Mouse (Mus musculus): ENCODE results near the gene Syce3. TPM values are rescaled to one million over a fixed set of nuclear protein-coding genes. Genes with fewer than 3 reads are reported as not detected.

The Syce3 gene
- polyA plus RNA-seq, 1 experiment from 2014 or later, result not detected

- Histone ChIP-seq H3K27me3 (ENCODE audit: control insufficient read depth, insufficient read depth, low read depth, low read length) (peaks cover 35% of the 10 kb centered on the region), H3K36me3 (ENCODE audit: control insufficient read depth, insufficient read depth, low read length) (no peaks in the 10 kb centered on the region), H3K4me1 (ENCODE audit: control insufficient read depth, insufficient read depth, low read length) (peaks cover 24% of the 10 kb centered on the region), H3K27ac (ENCODE audit: low read length) (no peak overlapping the region), H3K4me2 (ENCODE audit: low read length) (no peak overlapping the region), H3K4me3 (ENCODE audit: low read depth, low read length) (no peak overlapping the region), H3K9me3 (replicated peaks; ENCODE audit: control insufficient read depth, low read length, poor library complexity, severe bottlenecking) (no peaks in the 10 kb centered on the region), H3K9ac (ENCODE audit: low read depth, low read length) (no peak overlapping the region)
- no peak for ATAC-seq
- WGBS, result 7% methylated on average over 18 of the region's 18 CpGs
These were observed 32.9 kb downstream of the Syce3 start for GRCm38 (mm10) chr15:89377362-89377761.

GRCm38 (mm10) chr15:89376957-89377356 is 33.3 kb downstream of the Syce3 start, which contains the start of gene Tymp:
Gene Tymp (minus strand): TSS chr15:89377039.
- no peak within 1 kb of the TSS for H3K4me2 ChIP-seq (ENCODE audit: low read length)
- H3K9me3 ChIP-seq (replicated peaks; ENCODE audit: control insufficient read depth, low read length, poor library complexity, severe bottlenecking), result no peaks in the 10 kb centered on the region
- no peak within 1 kb of the TSS for H3K9ac ChIP-seq (ENCODE audit: low read depth, low read length)
- peaks cover 35% of the 10 kb centered on the region for H3K27me3 ChIP-seq (ENCODE audit: control insufficient read depth, insufficient read depth, low read depth, low read length)
- H3K36me3 ChIP-seq (ENCODE audit: control insufficient read depth, insufficient read depth, low read length), result peaks cover 1% of the 10 kb centered on the region
- H3K27ac ChIP-seq (ENCODE audit: low read length), result no peak within 1 kb of the TSS
- H3K4me3 ChIP-seq (ENCODE audit: low read depth, low read length), result no peak within 1 kb of the TSS
- no peak for ATAC-seq
- peaks cover 24% of the 10 kb centered on the region for H3K4me1 ChIP-seq (ENCODE audit: control insufficient read depth, insufficient read depth, low read length)
- WGBS, result 20% methylated on average over 16 of the region's 16 CpGs

GRCm38 (mm10) chr15:89376040-89376439 is 34.3 kb downstream of the Syce3 start:
- H3K36me3 ChIP-seq (ENCODE audit: control insufficient read depth, insufficient read depth, low read length), result peaks cover 7% of the 10 kb centered on the region
- H3K27ac ChIP-seq (ENCODE audit: low read length), result no peak overlapping the region
- no peaks in the 10 kb centered on the region for H3K9me3 ChIP-seq (replicated peaks; ENCODE audit: control insufficient read depth, low read length, poor library complexity, severe bottlenecking)
- H3K9ac ChIP-seq (ENCODE audit: low read depth, low read length), result no peak overlapping the region
- peaks cover 24% of the 10 kb centered on the region for H3K4me1 ChIP-seq (ENCODE audit: control insufficient read depth, insufficient read depth, low read length)
- peaks cover 35% of the 10 kb centered on the region for H3K27me3 ChIP-seq (ENCODE audit: control insufficient read depth, insufficient read depth, low read depth, low read length)
- no peak overlapping the region for H3K4me2 ChIP-seq (ENCODE audit: low read length)
- 80% methylated on average over 7 of the region's 7 CpGs for WGBS
- no peak for ATAC-seq
- no peak overlapping the region for H3K4me3 ChIP-seq (ENCODE audit: low read depth, low read length)

GRCm38 (mm10) chr15:89374801-89375534 is 35.3 kb downstream of the Syce3 start:
- ATAC-seq, result no peak
- no peak overlapping the region for H3K9ac ChIP-seq (ENCODE audit: low read depth, low read length)
- no peak overlapping the region for H3K4me3 ChIP-seq (ENCODE audit: low read depth, low read length)
- 92% methylated on average over 17 of the region's 17 CpGs for WGBS
- H3K27ac ChIP-seq (ENCODE audit: low read length), result no peak overlapping the region
- peaks cover 24% of the 10 kb centered on the region for H3K4me1 ChIP-seq (ENCODE audit: control insufficient read depth, insufficient read depth, low read length)
- peaks cover 12% of the 10 kb centered on the region for H3K36me3 ChIP-seq (ENCODE audit: control insufficient read depth, insufficient read depth, low read length)
- H3K4me2 ChIP-seq (ENCODE audit: low read length), result no peak overlapping the region
- peaks cover 35% of the 10 kb centered on the region for H3K27me3 ChIP-seq (ENCODE audit: control insufficient read depth, insufficient read depth, low read depth, low read length)
- H3K9me3 ChIP-seq (replicated peaks; ENCODE audit: control insufficient read depth, low read length, poor library complexity, severe bottlenecking), result no peaks in the 10 kb centered on the region

- Histone ChIP-seq H3K27me3 (ENCODE audit: control insufficient read depth, insufficient read depth, low read depth, low read length) (peaks cover 32% of the 10 kb centered on the region), H3K9ac (ENCODE audit: low read depth, low read length) (peak overlapping the region; percentile 88), H3K9me3 (replicated peaks; ENCODE audit: control insufficient read depth, low read length, poor library complexity, severe bottlenecking) (no peaks in the 10 kb centered on the region), H3K4me1 (ENCODE audit: control insufficient read depth, insufficient read depth, low read length) (peaks cover 23% of the 10 kb centered on the region), H3K4me3 (ENCODE audit: low read depth, low read length) (peak overlapping the region; percentile 72), H3K36me3 (ENCODE audit: control insufficient read depth, insufficient read depth, low read length) (peaks cover 16% of the 10 kb centered on the region), H3K27ac (ENCODE audit: low read length) (peak overlapping the region; percentile 94), H3K4me2 (ENCODE audit: low read length) (peak overlapping the region; percentile 82)
- ATAC-seq, result peak; percentile 12; the same call in 1 of the 2 replicates
- WGBS, result 44% methylated on average over 9 of the region's 9 CpGs
These were observed 36.0 kb downstream of the Syce3 start for GRCm38 (mm10) chr15:89374340-89374739.

GRCm38 (mm10) chr15:89373762-89374248 is 36.5 kb downstream of the Syce3 start, which contains the start of gene Sco2:
Gene Sco2 (minus strand): TSS chr15:89373846.
- WGBS, result under 1% methylated on average over 42 of the region's 42 CpGs
- Histone ChIP-seq H3K27ac (ENCODE audit: low read length) (peak within 1 kb of the TSS; percentile 94), H3K27me3 (ENCODE audit: control insufficient read depth, insufficient read depth, low read depth, low read length) (peaks cover 28% of the 10 kb centered on the region), H3K9ac (ENCODE audit: low read depth, low read length) (peak within 1 kb of the TSS; percentile 88), H3K4me3 (ENCODE audit: low read depth, low read length) (peak within 1 kb of the TSS; percentile 72), H3K9me3 (replicated peaks; ENCODE audit: control insufficient read depth, low read length, poor library complexity, severe bottlenecking) (no peaks in the 10 kb centered on the region), H3K4me2 (ENCODE audit: low read length) (peak within 1 kb of the TSS; percentile 82), H3K36me3 (ENCODE audit: control insufficient read depth, insufficient read depth, low read length) (peaks cover 18% of the 10 kb centered on the region), H3K4me1 (ENCODE audit: control insufficient read depth, insufficient read depth, low read length) (peaks cover 18% of the 10 kb centered on the region)
- peak; percentile 88 for ATAC-seq

GRCm38 (mm10) chr15:89373027-89373761 is 37.1 kb downstream of the Syce3 start:
- H3K36me3 ChIP-seq (ENCODE audit: control insufficient read depth, insufficient read depth, low read length), result peaks cover 22% of the 10 kb centered on the region
- H3K9me3 ChIP-seq (replicated peaks; ENCODE audit: control insufficient read depth, low read length, poor library complexity, severe bottlenecking), result no peaks in the 10 kb centered on the region
- peak overlapping the region; percentile 88 for H3K9ac ChIP-seq (ENCODE audit: low read depth, low read length)
- WGBS, result 2% methylated on average over 35 of the region's 35 CpGs
- peaks cover 24% of the 10 kb centered on the region for H3K27me3 ChIP-seq (ENCODE audit: control insufficient read depth, insufficient read depth, low read depth, low read length)
- H3K27ac ChIP-seq (ENCODE audit: low read length), result peak overlapping the region; percentile 94
- H3K4me1 ChIP-seq (ENCODE audit: control insufficient read depth, insufficient read depth, low read length), result peaks cover 13% of the 10 kb centered on the region
- H3K4me2 ChIP-seq (ENCODE audit: low read length), result peak overlapping the region; percentile 82
- peak overlapping the region; percentile 72 for H3K4me3 ChIP-seq (ENCODE audit: low read depth, low read length)
- ATAC-seq, result peak; percentile 84

- Histone ChIP-seq H3K36me3 (ENCODE audit: control insufficient read depth, insufficient read depth, low read length) (peaks cover 26% of the 10 kb centered on the region), H3K9ac (ENCODE audit: low read depth, low read length) (peak overlapping the region; percentile 88; the same call in 1 of the 2 replicates), H3K4me2 (ENCODE audit: low read length) (peak overlapping the region; percentile 82), H3K27me3 (ENCODE audit: control insufficient read depth, insufficient read depth, low read depth, low read length) (peaks cover 17% of the 10 kb centered on the region), H3K9me3 (replicated peaks; ENCODE audit: control insufficient read depth, low read length, poor library complexity, severe bottlenecking) (no peaks in the 10 kb centered on the region), H3K4me3 (ENCODE audit: low read depth, low read length) (peak overlapping the region; percentile 72), H3K27ac (ENCODE audit: low read length) (no peak overlapping the region), H3K4me1 (ENCODE audit: control insufficient read depth, insufficient read depth, low read length) (peaks cover 12% of the 10 kb centered on the region)
- 86% methylated on average over 7 of the region's 7 CpGs for WGBS
- ATAC-seq, result no peak
These were observed 37.8 kb downstream of the Syce3 start for GRCm38 (mm10) chr15:89372536-89372935.

- peaks cover 12% of the 10 kb centered on the region for H3K4me1 ChIP-seq (ENCODE audit: control insufficient read depth, insufficient read depth, low read length)
- no peak overlapping the region for H3K4me3 ChIP-seq (ENCODE audit: low read depth, low read length)
- no peak overlapping the region for H3K4me2 ChIP-seq (ENCODE audit: low read length)
- WGBS, result 85% methylated on average over 13 of the region's 13 CpGs
- H3K9me3 ChIP-seq (replicated peaks; ENCODE audit: control insufficient read depth, low read length, poor library complexity, severe bottlenecking), result no peaks in the 10 kb centered on the region
- peaks cover 13% of the 10 kb centered on the region for H3K27me3 ChIP-seq (ENCODE audit: control insufficient read depth, insufficient read depth, low read depth, low read length)
- peaks cover 31% of the 10 kb centered on the region for H3K36me3 ChIP-seq (ENCODE audit: control insufficient read depth, insufficient read depth, low read length)
- no peak overlapping the region for H3K9ac ChIP-seq (ENCODE audit: low read depth, low read length)
- no peak for ATAC-seq
- no peak overlapping the region for H3K27ac ChIP-seq (ENCODE audit: low read length)
These were observed 38.2 kb downstream of the Syce3 start for GRCm38 (mm10) chr15:89372068-89372467.

Measured in midbrain, embryonic 16.5 days (tissue).